ENCODE assay signal across 14 mouse cellular contexts in genomic region chr14:31543885-31544442, GRCm38 (mm10). TPM values are rescaled to one million over a fixed set of nuclear protein-coding genes. Genes with fewer than 3 reads are reported as not detected.
"Had no signal": no experiment of that assay in that cellular context is flagged by ENCODE, and none has a peak within 500 bp of the region (broad histone marks: within the 10 kb centered on the region; RNA-seq: fewer than 3 reads in every experiment).

No protein-coding gene starts in this region.

- H3K9ac ChIP-seq: kidney, embryonic 15.5 days; lung, embryonic 14.5 days; neural tube, embryonic 13.5 days had no signal

- H3K27me3 ChIP-seq: kidney, embryonic 15.5 days; neural tube, embryonic 13.5 days had no signal

- H3K27ac ChIP-seq: kidney, embryonic 15.5 days; left cerebral cortex, adult 2 months; neural tube, embryonic 13.5 days had no signal

- H3K4me2 ChIP-seq: liver, embryonic 11.5 days; lung, embryonic 14.5 days; midbrain, embryonic 11.5 days; neural tube, embryonic 13.5 days had no signal

- DNase-seq: kidney, adult 18-20 months; kidney, postnatal 14 days; lung, embryonic 14.5 days; lung, postnatal 4 days; retina, postnatal 1 day; right cerebral cortex, postnatal 14 days; thymus, postnatal 4 days had no signal

- H3K4me3 ChIP-seq: kidney, embryonic 15.5 days; left cerebral cortex, adult 2 months; neural tube, embryonic 13.5 days had no signal

- H3K4me1 ChIP-seq: neural tube, embryonic 13.5 days had no signal

- H3K36me3 ChIP-seq: kidney, embryonic 15.5 days; neural tube, embryonic 13.5 days had no signal

- H3K9me3 ChIP-seq: kidney, embryonic 15.5 days; neural tube, embryonic 13.5 days had no signal

- ATAC-seq: inflammation-experienced regulatory T-cells, adult 6 months; midbrain, embryonic 16.5 days had no signal

RNA-seq across cellular contexts. Expression of gene Colq, which starts 47.2 kb away (rescaled TPM):
- polyA plus RNA-seq: midbrain, embryonic 16.5 days had no signal
